Comparison of ENCODE assay signal across 8 mouse cellular contexts in the genomic region with DNA sequence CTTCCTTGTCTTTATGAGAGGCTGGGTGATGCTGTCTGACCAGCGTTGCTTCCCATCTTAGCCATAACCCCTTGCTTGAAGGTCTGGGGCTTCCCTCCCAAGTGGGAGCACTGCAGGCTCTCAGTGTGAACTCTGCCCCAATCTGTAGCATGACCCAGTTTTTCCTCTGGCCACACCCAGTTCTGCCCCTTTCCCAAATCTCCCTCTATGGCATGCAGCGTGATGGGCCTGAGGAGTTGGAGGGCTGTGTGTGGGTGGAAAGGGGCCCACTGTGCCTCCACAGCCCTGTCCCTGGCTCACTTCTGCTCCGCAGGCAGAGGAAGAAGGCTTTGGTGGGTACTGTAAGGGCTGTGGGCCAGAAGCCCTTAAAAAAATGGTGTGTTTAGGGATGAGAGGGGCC. TPM values are rescaled to one million over a fixed set of nuclear protein-coding genes. Genes with fewer than 3 reads are reported as not detected.
A peak's percentile ranks its signal among the peaks of the same experiment; 100 is the strongest.
DNase-seq lines count a peak whose midpoint lies in the region; ATAC-seq and TF ChIP-seq lines count a peak whose summit lies in the region.

No protein-coding gene starts in this region.

- peak overlapping the region; percentile 94 for H3K4me2 ChIP-seq in limb, embryonic 11.5 days (ENCODE audit: low read depth, severe bottlenecking)
- peak overlapping the region; percentile 95 for H3K4me2 ChIP-seq in stomach, embryonic 14.5 days (replicated peaks; ENCODE audit: low read depth, low read length)

- ATAC-seq in limb, embryonic 11.5 days (ENCODE audit: insufficient number of reproducible peaks, low FRiP score, low TSS enrichment, low read depth): no peak
- no peak for ATAC-seq in stomach, embryonic 14.5 days (ENCODE audit: insufficient number of reproducible peaks, insufficient read depth, low FRiP score, low read depth)

- H3K27ac ChIP-seq in testis, adult 2 months (ENCODE audit: control insufficient read depth, insufficient read depth, low read depth, low read length): no peak overlapping the region
- H3K27ac ChIP-seq in limb, embryonic 11.5 days (replicated peaks; ENCODE audit: low read depth, low read length): no peak overlapping the region
- peak overlapping the region; percentile 7; the same call in 1 of the 2 replicates for H3K27ac ChIP-seq in stomach, embryonic 14.5 days (ENCODE audit: low read length)

- no peak for TF ChIP-seq CTCF in testis, adult 2 months (IDR thresholded peaks at IDR 0.05; ENCODE audit: control insufficient read depth, insufficient read depth, insufficient replicate concordance, low read depth, low read length)

- peak; percentile 47 for DNase-seq in adrenal gland, adult 2 months
- DNase-seq in adrenal gland, postnatal 25 days: no peak
- DNase-seq in testis, postnatal 10 days (ENCODE audit: low spot score): no peak
- DNase-seq in limb, embryonic 11.5 days (ENCODE audit: low spot score): no peak
- DNase-seq in right cerebral cortex, adult 18-20 months: no peak
- DNase-seq in urinary bladder, adult 18-20 months (ENCODE audit: low spot score in 2 of 2): no peak

- peaks cover 1% of the 10 kb centered on the region for H3K36me3 ChIP-seq in testis, adult 2 months (ENCODE audit: control insufficient read depth, insufficient read depth, low read length)
- peaks cover 33% of the 10 kb centered on the region for H3K36me3 ChIP-seq in limb, embryonic 11.5 days (ENCODE audit: control insufficient read depth, insufficient read depth, low read length)
- peaks cover 52% of the 10 kb centered on the region for H3K36me3 ChIP-seq in stomach, embryonic 14.5 days (ENCODE audit: control insufficient read depth, insufficient read depth, low read length)

- no peaks in the 10 kb centered on the region for H3K27me3 ChIP-seq in testis, adult 2 months (ENCODE audit: control insufficient read depth, insufficient read depth, low read length)
- H3K27me3 ChIP-seq in limb, embryonic 11.5 days (ENCODE audit: control insufficient read depth, insufficient read depth, low read length): no peaks in the 10 kb centered on the region
- no peaks in the 10 kb centered on the region for H3K27me3 ChIP-seq in stomach, embryonic 14.5 days (ENCODE audit: control insufficient read depth, insufficient read depth, low read length)

- 78% methylated on average over 3 of the region's 3 CpGs for WGBS in limb, embryonic 11.5 days
- WGBS in stomach, embryonic 14.5 days: 47% methylated on average over 3 of the region's 3 CpGs

- H3K9me3 ChIP-seq in limb, embryonic 11.5 days (ENCODE audit: control insufficient read depth, low read length): no peaks in the 10 kb centered on the region
- H3K9me3 ChIP-seq in stomach, embryonic 14.5 days (ENCODE audit: control insufficient read depth, low read depth, low read length): no peaks in the 10 kb centered on the region

- peaks cover 23% of the 10 kb centered on the region for H3K4me1 ChIP-seq in testis, adult 2 months (ENCODE audit: control insufficient read depth, insufficient read depth, low read length)
- peaks cover 26% of the 10 kb centered on the region for H3K4me1 ChIP-seq in limb, embryonic 11.5 days (ENCODE audit: control insufficient read depth, insufficient read depth, low read length)
- H3K4me1 ChIP-seq in stomach, embryonic 14.5 days (ENCODE audit: control insufficient read depth, insufficient read depth, low read length): peaks cover 23% of the 10 kb centered on the region

- H3K9ac ChIP-seq in limb, embryonic 11.5 days (ENCODE audit: low read length): peak overlapping the region; percentile 22
- H3K9ac ChIP-seq in stomach, embryonic 14.5 days (replicated peaks; ENCODE audit: low read depth, low read length): peak overlapping the region; percentile 14; the same call in 1 of the 2 replicates

- peak overlapping the region; percentile 95 for H3K4me3 ChIP-seq in testis, adult 2 months (ENCODE audit: control insufficient read depth, low read depth, low read length)
- H3K4me3 ChIP-seq in limb, embryonic 11.5 days (ENCODE audit: low read depth, low read length): peak overlapping the region; percentile 100; the same call in 1 of the 2 replicates
- peak overlapping the region; percentile 98 for H3K4me3 ChIP-seq in stomach, embryonic 14.5 days (ENCODE audit: low read depth, low read length)

- TF ChIP-seq POLR2A in testis, adult 2 months (IDR thresholded peaks at IDR 0.05; ENCODE audit: control insufficient read depth, low read depth, low read length): no peak

RNA-seq across cellular contexts. Expression of gene Chd4, which starts 2.7 kb away (rescaled TPM):
- total RNA-seq in adrenal gland, adult 2 months (2021): 100 to 1,000 TPM; 139 to 156 TPM
- polyA plus RNA-seq in adrenal gland, adult 2 months (2012; rRNA removed): 54.1 and 58.1 TPM in 2 replicates
- total RNA-seq in adrenal gland, postnatal 25 days (2021): 175 and 203 TPM in 2 replicates
- polyA plus RNA-seq in testis, adult 2 months (2012; rRNA removed): 42.5 and 43.0 TPM in 2 replicates
- 110 and 117 TPM in 2 replicates for polyA plus RNA-seq in limb, embryonic 11.5 days (2014; fragmentation: Nextera tagmentation; extraction: Ambion mirVana)
- polyA plus RNA-seq in stomach, embryonic 14.5 days (2014; fragmentation: Nextera tagmentation; extraction: Ambion mirVana): 70.9 and 78.7 TPM in 2 replicates

RNA-seq across cellular contexts. Expression of gene Lpar5, which starts 30.8 kb away (rescaled TPM):
- under 1 TPM; 0.61 to 0.83 TPM for total RNA-seq in adrenal gland, adult 2 months (2021)
- polyA plus RNA-seq in adrenal gland, adult 2 months (2012; rRNA removed): 3.1 and 4.3 TPM in 2 replicates
- 0.36 TPM in 1 of 2 replicates, not detected in the other for total RNA-seq in adrenal gland, postnatal 25 days (2021)
- 0.31 and 0.32 TPM in 2 replicates for polyA plus RNA-seq in testis, adult 2 months (2012; rRNA removed)
- 0.32 TPM in 1 of 2 replicates, not detected in the other for polyA plus RNA-seq in limb, embryonic 11.5 days (2014; fragmentation: Nextera tagmentation; extraction: Ambion mirVana)
- 1.2 and 2.1 TPM in 2 replicates for polyA plus RNA-seq in stomach, embryonic 14.5 days (2014; fragmentation: Nextera tagmentation; extraction: Ambion mirVana)

RNA-seq across cellular contexts. Expression of gene Nop2, which starts 33.2 kb away (rescaled TPM):
- 10 to 100 TPM; 40.9 to 51.7 TPM for total RNA-seq in adrenal gland, adult 2 months (2021)
- polyA plus RNA-seq in adrenal gland, adult 2 months (2012; rRNA removed): 8.0 and 12.0 TPM in 2 replicates
- total RNA-seq in adrenal gland, postnatal 25 days (2021): 36.2 and 44.0 TPM in 2 replicates
- polyA plus RNA-seq in testis, adult 2 months (2012; rRNA removed): 24.5 and 26.2 TPM in 2 replicates
- 71.4 and 76.3 TPM in 2 replicates for polyA plus RNA-seq in limb, embryonic 11.5 days (2014; fragmentation: Nextera tagmentation; extraction: Ambion mirVana)
- 52.3 and 55.4 TPM in 2 replicates for polyA plus RNA-seq in stomach, embryonic 14.5 days (2014; fragmentation: Nextera tagmentation; extraction: Ambion mirVana)

RNA-seq across cellular contexts. Expression of gene Iffo1, which starts 46.5 kb away (rescaled TPM):
- 10 to 100 TPM; 13.8 to 21.4 TPM for total RNA-seq in adrenal gland, adult 2 months (2021)
- polyA plus RNA-seq in adrenal gland, adult 2 months (2012; rRNA removed): 73.1 and 80.0 TPM in 2 replicates
- 27.8 and 43.8 TPM in 2 replicates for total RNA-seq in adrenal gland, postnatal 25 days (2021)
- polyA plus RNA-seq in testis, adult 2 months (2012; rRNA removed): 60.9 and 62.9 TPM in 2 replicates
- 12.7 and 14.5 TPM in 2 replicates for polyA plus RNA-seq in limb, embryonic 11.5 days (2014; fragmentation: Nextera tagmentation; extraction: Ambion mirVana)
- 7.4 and 9.2 TPM in 2 replicates for polyA plus RNA-seq in stomach, embryonic 14.5 days (2014; fragmentation: Nextera tagmentation; extraction: Ambion mirVana)

RNA-seq across cellular contexts. Expression of gene Acrbp, which starts 49.0 kb away (rescaled TPM):
- total RNA-seq in adrenal gland, adult 2 months (2021): 10 to 100 TPM in 1 of 2 experiments, 1 to 10 TPM in 1; 4.4 to 12.2 TPM
- polyA plus RNA-seq in adrenal gland, adult 2 months (2012; rRNA removed): 14.0 and 15.9 TPM in 2 replicates
- 10.4 and 11.7 TPM in 2 replicates for total RNA-seq in adrenal gland, postnatal 25 days (2021)
- polyA plus RNA-seq in testis, adult 2 months (2012; rRNA removed): 1,698 and 1,947 TPM in 2 replicates
- 13.3 and 16.1 TPM in 2 replicates for polyA plus RNA-seq in limb, embryonic 11.5 days (2014; fragmentation: Nextera tagmentation; extraction: Ambion mirVana)
- 15.8 and 18.6 TPM in 2 replicates for polyA plus RNA-seq in stomach, embryonic 14.5 days (2014; fragmentation: Nextera tagmentation; extraction: Ambion mirVana)
